Mouse (Mus musculus): ENCODE data around the gene Zfp810. TPM values are rescaled to one million over a fixed set of nuclear protein-coding genes. Genes with fewer than 3 reads are reported as not detected.

Gene Zfp810
- 23.2 and 24.5 TPM in 2 replicates for polyA plus RNA-seq (2015; fragmentation: Nextera tagmentation; extraction: Ambion mirVana)

DNA sequence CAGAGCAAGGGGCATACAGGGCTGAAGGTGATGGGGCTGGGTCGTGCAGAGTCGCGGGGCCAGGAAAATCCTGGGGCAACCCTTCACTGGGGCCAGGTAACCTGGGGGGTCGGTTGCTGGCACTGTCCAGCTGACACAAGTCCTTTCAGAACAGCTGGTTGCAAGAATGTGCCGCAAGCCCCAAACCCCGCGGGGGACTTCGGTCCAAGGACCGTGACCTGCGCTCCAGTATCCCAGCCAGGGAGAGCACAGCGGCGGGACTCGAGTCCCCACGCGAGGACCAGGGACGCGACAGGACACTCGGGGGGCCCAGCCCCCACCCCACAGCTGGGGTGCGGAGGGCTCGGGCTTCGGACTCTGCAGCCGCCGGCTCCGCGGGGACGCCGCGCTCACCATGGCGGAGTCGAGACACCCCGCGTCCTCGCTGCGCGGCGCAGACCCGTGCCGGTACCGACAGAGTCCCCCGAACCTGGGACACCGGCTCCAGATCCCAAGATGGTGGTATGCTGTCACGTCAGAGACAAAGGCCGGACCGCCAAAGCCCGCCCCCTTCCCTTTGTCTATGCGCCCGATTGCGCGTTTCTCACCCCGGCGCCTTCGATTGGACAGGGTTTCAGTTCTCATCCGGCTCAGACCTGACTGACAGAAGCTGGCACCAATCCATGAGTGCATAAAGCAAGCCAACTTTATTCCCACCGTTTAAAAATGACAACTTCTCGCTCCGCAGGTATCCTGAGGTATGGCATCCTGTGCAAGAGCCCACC is at the start of gene Zfp810:
Gene Zfp810, minus strand, starts transcription at position 493 of the 764 bp plus-strand sequence.
- peaks cover 10% of the 10 kb centered on the region for H3K4me1 ChIP-seq
- H3K27ac ChIP-seq: peak within 1 kb of the TSS; percentile 83
- peaks cover 9% of the 10 kb centered on the region for H3K9me3 ChIP-seq (replicated peaks)
- H3K9ac ChIP-seq: peak within 1 kb of the TSS; percentile 97
- no peaks in the 10 kb centered on the region for H3K27me3 ChIP-seq
- ATAC-seq (replicated peaks; ENCODE audit: low FRiP score): peak; percentile 99
- WGBS: 0% methylated on average over 56 of the region's 56 CpGs
- H3K4me3 ChIP-seq (replicated peaks): peak within 1 kb of the TSS; percentile 95
- H3K36me3 ChIP-seq: peaks cover 31% of the 10 kb centered on the region
- peak within 1 kb of the TSS; percentile 72 for H3K4me2 ChIP-seq

GRCm38 (mm10) chr9:22355919-22356318 is 48.5 kb upstream of the Zfp810 start:
- Histone ChIP-seq H3K9ac (no peak overlapping the region), H3K9me3 (replicated peaks) (no peaks in the 10 kb centered on the region), H3K27me3 (no peaks in the 10 kb centered on the region), H3K36me3 (peaks cover 86% of the 10 kb centered on the region), H3K4me3 (replicated peaks) (no peak overlapping the region), H3K4me1 (no peaks in the 10 kb centered on the region), H3K27ac (no peak overlapping the region), H3K4me2 (no peak overlapping the region)
- 90% methylated on average over 3 of the region's 3 CpGs for WGBS
- no peak for ATAC-seq (replicated peaks; ENCODE audit: low FRiP score)

DNA sequence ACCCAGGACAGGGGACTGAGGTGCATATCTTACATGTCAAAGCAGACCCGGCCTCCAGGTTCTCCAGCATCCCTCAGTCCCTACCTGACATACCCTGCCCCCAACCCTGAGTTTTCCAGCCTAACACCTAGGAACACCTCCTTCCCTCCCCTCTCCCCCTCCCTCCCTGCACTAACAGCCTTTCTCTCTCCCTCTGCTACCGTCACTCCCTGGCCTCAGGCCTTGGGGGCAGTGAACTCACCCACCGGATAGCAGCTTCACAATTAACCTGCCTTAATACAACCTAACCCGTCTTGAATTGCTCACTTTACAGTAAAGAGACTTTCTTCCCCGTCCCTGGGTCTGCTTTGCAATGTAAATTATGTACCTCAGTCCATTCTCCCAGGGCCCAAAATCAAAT is 46.5 kb upstream of the Zfp810 start:
- Histone ChIP-seq H3K9ac (no peak overlapping the region), H3K4me1 (no peaks in the 10 kb centered on the region), H3K4me2 (no peak overlapping the region), H3K4me3 (replicated peaks) (no peak overlapping the region), H3K27me3 (no peaks in the 10 kb centered on the region), H3K36me3 (peaks cover 78% of the 10 kb centered on the region), H3K9me3 (replicated peaks) (no peaks in the 10 kb centered on the region), H3K27ac (no peak overlapping the region)
- WGBS: 77% methylated on average over 5 of the region's 5 CpGs
- ATAC-seq (replicated peaks; ENCODE audit: low FRiP score): no peak

DNA sequence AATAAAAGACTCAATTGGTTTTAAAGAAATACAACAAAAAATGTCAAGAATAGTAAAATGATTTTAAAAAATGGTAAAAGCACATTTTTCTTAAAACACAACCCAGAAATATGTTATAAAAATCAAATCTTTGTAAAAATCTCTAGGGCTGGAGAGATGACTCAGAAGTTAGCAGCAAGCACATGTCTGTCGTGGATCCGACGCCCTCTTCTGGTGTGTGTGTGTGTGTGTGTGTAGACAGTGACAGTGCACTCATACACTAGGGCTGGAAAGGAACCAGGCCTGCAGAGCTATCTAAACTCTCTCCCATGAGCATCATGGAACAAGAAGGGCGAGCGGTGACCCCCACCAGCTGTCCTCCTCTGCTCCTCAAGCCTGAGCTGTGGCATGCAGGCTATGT is 46.0 kb upstream of the Zfp810 start:
- H3K4me3 ChIP-seq (replicated peaks): no peak overlapping the region
- ATAC-seq (replicated peaks; ENCODE audit: low FRiP score): no peak
- H3K27me3 ChIP-seq: no peaks in the 10 kb centered on the region
- H3K4me2 ChIP-seq: no peak overlapping the region
- peaks cover 76% of the 10 kb centered on the region for H3K36me3 ChIP-seq
- H3K27ac ChIP-seq: no peak overlapping the region
- H3K9ac ChIP-seq: no peak overlapping the region
- H3K4me1 ChIP-seq: no peaks in the 10 kb centered on the region
- WGBS: 96% methylated on average over 5 of the region's 5 CpGs
- no peaks in the 10 kb centered on the region for H3K9me3 ChIP-seq (replicated peaks)

- H3K27me3 ChIP-seq: no peaks in the 10 kb centered on the region
- no peak overlapping the region for H3K4me3 ChIP-seq (replicated peaks)
- no peak for ATAC-seq (replicated peaks; ENCODE audit: low FRiP score)
- H3K36me3 ChIP-seq: peaks cover 83% of the 10 kb centered on the region
- WGBS: 93% methylated on average over 1 of the region's 1 CpGs
- no peaks in the 10 kb centered on the region for H3K4me1 ChIP-seq
- H3K9ac ChIP-seq: no peak overlapping the region
- no peak overlapping the region for H3K4me2 ChIP-seq
- H3K27ac ChIP-seq: no peak overlapping the region
- no peaks in the 10 kb centered on the region for H3K9me3 ChIP-seq (replicated peaks)
Measured at GRCm38 (mm10) chr9:22340331-22340730, 32.9 kb upstream of the Zfp810 start.

- Histone ChIP-seq H3K27ac (no peak overlapping the region), H3K36me3 (peaks cover 85% of the 10 kb centered on the region), H3K9ac (no peak overlapping the region), H3K27me3 (no peaks in the 10 kb centered on the region), H3K4me1 (no peaks in the 10 kb centered on the region), H3K9me3 (replicated peaks) (no peaks in the 10 kb centered on the region), H3K4me2 (no peak overlapping the region), H3K4me3 (replicated peaks) (no peak overlapping the region)
- no peak for ATAC-seq (replicated peaks; ENCODE audit: low FRiP score)
- 98% methylated on average over 2 of the region's 2 CpGs for WGBS
Measured at GRCm38 (mm10) chr9:22337217-22337616, 29.8 kb upstream of the Zfp810 start.

DNA sequence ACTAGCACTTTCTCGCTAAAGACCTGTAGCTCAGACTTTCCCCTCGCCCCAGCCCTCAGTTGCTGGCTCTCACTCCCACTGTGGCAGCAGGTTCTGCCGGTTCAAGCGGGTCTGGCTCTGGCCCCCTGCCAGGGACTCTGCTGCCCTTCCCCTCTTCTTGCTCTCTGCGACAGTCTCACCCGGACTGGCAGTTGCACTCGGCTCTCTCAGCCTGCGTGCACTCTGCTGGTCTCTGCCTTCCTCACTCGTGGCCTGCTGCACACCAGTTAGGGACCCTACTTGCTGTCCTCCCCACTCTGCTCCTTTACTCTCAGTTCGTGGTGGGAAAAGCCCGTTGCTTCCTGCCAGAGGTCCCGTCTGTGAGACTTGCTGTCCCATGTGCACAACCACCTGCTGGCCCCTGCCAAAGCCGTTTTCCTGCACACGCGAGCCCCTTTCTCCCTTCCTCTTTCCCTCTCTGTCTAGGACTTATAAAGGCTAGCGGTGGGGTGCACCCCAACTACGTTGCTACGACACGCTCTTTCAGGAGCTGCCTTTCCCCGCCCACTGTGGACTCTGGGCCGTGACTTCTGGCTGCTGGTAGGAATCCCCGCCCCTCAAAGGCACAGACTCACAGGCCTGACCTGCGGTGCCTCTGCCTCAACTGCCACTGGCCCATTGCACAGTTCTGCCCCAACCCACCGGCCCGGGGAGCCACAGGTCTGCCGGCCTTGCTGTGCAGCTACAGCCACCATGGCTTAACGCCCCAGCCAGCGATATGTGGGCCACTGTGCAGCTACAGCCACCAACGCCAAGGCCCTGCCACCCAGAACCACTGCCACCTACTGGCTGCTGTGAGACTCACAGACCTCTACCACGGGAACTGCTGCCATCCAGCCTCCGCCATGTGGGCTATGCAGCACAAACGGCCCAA is 20.3 kb upstream of the Zfp810 start:
- Histone ChIP-seq H3K36me3 (peaks cover 18% of the 10 kb centered on the region), H3K4me1 (peaks cover 18% of the 10 kb centered on the region), H3K4me3 (replicated peaks) (peak overlapping the region; percentile 56), H3K27me3 (no peaks in the 10 kb centered on the region), H3K4me2 (peak overlapping the region; percentile 83), H3K9ac (peak overlapping the region; percentile 56), H3K27ac (peak overlapping the region; percentile 89), H3K9me3 (replicated peaks) (no peaks in the 10 kb centered on the region)
- whole genome bisulfite sequencing: under 1% methylated on average over 32 of the region's 32 CpGs
- peak; percentile 90 for ATAC-seq (replicated peaks; ENCODE audit: low FRiP score)

DNA sequence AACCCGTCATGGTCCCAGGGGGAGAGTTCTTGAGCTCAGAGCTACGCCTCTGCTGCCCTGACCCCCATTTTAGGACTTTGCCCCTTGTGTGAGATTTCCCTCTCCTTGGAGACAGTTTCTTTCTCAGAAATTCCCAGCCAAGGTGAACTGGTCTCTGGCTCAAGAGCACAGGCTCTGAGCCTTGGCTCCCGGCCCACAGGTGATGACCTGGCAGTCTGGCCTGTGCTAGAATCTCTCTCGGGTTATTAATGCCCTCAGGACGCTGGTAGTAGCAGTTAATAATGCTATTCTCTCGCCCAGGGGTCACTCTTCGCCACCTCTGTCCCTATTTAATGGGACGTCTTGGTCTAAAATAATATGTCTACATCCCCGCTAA is 19.6 kb upstream of the Zfp810 start:
- H3K4me1 ChIP-seq: peaks cover 18% of the 10 kb centered on the region
- 14% methylated on average over 9 of the region's 9 CpGs for WGBS
- H3K36me3 ChIP-seq: peaks cover 13% of the 10 kb centered on the region
- no peaks in the 10 kb centered on the region for H3K27me3 ChIP-seq
- H3K9me3 ChIP-seq (replicated peaks): no peaks in the 10 kb centered on the region
- H3K27ac ChIP-seq: peak overlapping the region; percentile 89
- H3K9ac ChIP-seq: peak overlapping the region; percentile 56
- peak; percentile 41; the same call in 1 of the 2 replicates for ATAC-seq (replicated peaks; ENCODE audit: low FRiP score)
- H3K4me3 ChIP-seq (replicated peaks): peak overlapping the region; percentile 56
- peak overlapping the region; percentile 83 for H3K4me2 ChIP-seq

DNA sequence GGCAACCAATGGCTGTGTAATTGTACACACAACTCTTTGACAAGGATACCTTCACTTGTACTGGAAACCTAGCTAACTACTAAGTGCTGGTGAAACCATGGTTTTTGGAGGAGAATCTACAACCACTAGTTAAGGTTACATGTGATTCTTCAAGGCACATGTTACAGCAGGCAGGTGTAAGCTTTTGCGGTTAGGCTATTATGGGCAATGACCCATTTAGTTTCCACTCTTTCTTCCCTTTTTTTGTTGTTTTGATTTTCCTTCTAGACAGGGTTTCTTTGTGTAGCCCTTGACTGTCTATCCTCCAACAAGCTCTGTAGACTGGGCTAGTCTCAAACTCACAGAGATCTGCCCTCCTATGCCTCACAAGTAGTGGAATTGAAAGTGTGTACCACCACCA is 17.1 kb upstream of the Zfp810 start:
- H3K4me3 ChIP-seq (replicated peaks): no peak overlapping the region
- no peaks in the 10 kb centered on the region for H3K27me3 ChIP-seq
- ATAC-seq (replicated peaks; ENCODE audit: low FRiP score): no peak
- no peaks in the 10 kb centered on the region for H3K36me3 ChIP-seq
- no peak overlapping the region for H3K9ac ChIP-seq
- H3K9me3 ChIP-seq (replicated peaks): no peaks in the 10 kb centered on the region
- peaks cover 18% of the 10 kb centered on the region for H3K4me1 ChIP-seq
- no peak overlapping the region for H3K27ac ChIP-seq
- no peak overlapping the region for H3K4me2 ChIP-seq
- 85% methylated on average over 1 of the region's 1 CpGs for WGBS

- Histone ChIP-seq H3K9me3 (replicated peaks) (no peaks in the 10 kb centered on the region), H3K27me3 (no peaks in the 10 kb centered on the region), H3K36me3 (no peaks in the 10 kb centered on the region), H3K27ac (no peak overlapping the region), H3K4me1 (peaks cover 11% of the 10 kb centered on the region), H3K4me3 (replicated peaks) (no peak overlapping the region), H3K9ac (no peak overlapping the region), H3K4me2 (no peak overlapping the region)
- WGBS: 77% methylated on average over 8 of the region's 8 CpGs
- ATAC-seq (replicated peaks; ENCODE audit: low FRiP score): no peak
Measured at GRCm38 (mm10) chr9:22322381-22323211, 15.1 kb upstream of the Zfp810 start.

- Histone ChIP-seq H3K9me3 (replicated peaks) (no peaks in the 10 kb centered on the region), H3K36me3 (no peaks in the 10 kb centered on the region), H3K4me3 (replicated peaks) (no peak overlapping the region), H3K27ac (no peak overlapping the region), H3K9ac (no peak overlapping the region), H3K4me1 (no peaks in the 10 kb centered on the region), H3K27me3 (no peaks in the 10 kb centered on the region), H3K4me2 (no peak overlapping the region)
- no peak for ATAC-seq (replicated peaks; ENCODE audit: low FRiP score)
- WGBS: 94% methylated on average over 1 of the region's 1 CpGs
Measured at GRCm38 (mm10) chr9:22319109-22319508, 11.7 kb upstream of the Zfp810 start.
